Mouse (Mus musculus) thymus, postnatal 25 days (tissue): ENCODE data around the gene Kctd17.

Experiments
- DNase-seq: peaks from one replicate; pipeline ENCODE4 v3.0.0; 2022

Gene Kctd17

GRCm38 (mm10) chr15:78487066-78487465, 58.7 kb downstream of the Kctd17 start:
- DNase-seq: no peak
